Mouse (Mus musculus) midbrain, embryonic 16.5 days (tissue): ENCODE results near the gene H2al1e. TPM values are rescaled to one million over a fixed set of nuclear protein-coding genes. Genes with fewer than 3 reads are reported as not detected.

Experiments used
- ATAC-seq: fragments of 200-750 bp; cut with Nextera tagmentation; 2 replicates; pipeline ENCODE4 v1.8.0; 2017; ENCODE audit warnings: moderate TSS enrichment
- H3K27ac ChIP-seq: fragments of 300-500 bp; sonication (generic); 2 replicates; pipeline ENCODE4 v1.5.1; 2014; ENCODE audit warnings: mild to moderate bottlenecking, low read length, mixed read lengths
- H3K27me3 ChIP-seq: fragments of 300-500 bp; sonication (generic); 2 replicates; pipeline ENCODE4 v1.6.1; 2014; ENCODE audit warnings: low read depth, low read length, mixed read lengths; ENCODE audit not compliant: control insufficient read depth, insufficient read depth
- H3K36me3 ChIP-seq: fragments of 300-500 bp; sonication (generic); 2 replicates; pipeline ENCODE4 v1.6.1; 2014; ENCODE audit warnings: mild to moderate bottlenecking, low read length, moderate library complexity, mixed read lengths; ENCODE audit not compliant: control insufficient read depth, insufficient read depth
- H3K4me1 ChIP-seq: fragments of 300-500 bp; sonication (generic); 2 replicates; pipeline ENCODE4 v1.6.1; 2014; ENCODE audit warnings: mild to moderate bottlenecking, low read length, mixed read lengths; ENCODE audit not compliant: control insufficient read depth, insufficient read depth
- H3K4me2 ChIP-seq: fragments of 300-500 bp; sonication (generic); 2 replicates; pipeline ENCODE4 v1.6.1; 2014; ENCODE audit warnings: mild to moderate bottlenecking, low read length, mixed read lengths
- H3K4me3 ChIP-seq: fragments of 300-500 bp; sonication (generic); 2 replicates; pipeline ENCODE4 v1.5.1; 2014; ENCODE audit warnings: low read depth, mild to moderate bottlenecking, low read length, moderate library complexity, mixed read lengths
- H3K9ac ChIP-seq: fragments of 300-500 bp; sonication (generic); 2 replicates; pipeline ENCODE4 v1.6.1; 2014; ENCODE audit warnings: low read depth, low read length, mixed read lengths
- H3K9me3 ChIP-seq: fragments of 300-500 bp; sonication (generic); replicated peaks from 2 replicates; pipeline ENCODE4 v1.6.1; 2014; ENCODE audit warnings: mild to moderate bottlenecking, low read length, mixed read lengths; ENCODE audit not compliant: control insufficient read depth, poor library complexity, severe bottlenecking
- WGBS: fragments of 180-500 bp; shearing (Covaris S2); extraction: QIAGEN DNeasy Blood & Tissue Kit; methylation state at CpG from one replicate; pipeline ENCODE4 v1.1.7; 2014; 5-methylcytosine and 5-hydroxymethylcytosine counted together
- polyA plus RNA-seq: library from polyadenylated mRNA; unstranded; fragments of >200 nt; fragmentation: Nextera tagmentation; extraction: Ambion mirVana; gene quantifications from 2 replicates; pipeline ENCODE4 v1.2.1, GENCODE M21; 2015

H2al1e gene
- polyA plus RNA-seq, 1 experiment from 2014 or later = not detected

GRCm38 (mm10) chrX:11345762-11346161 lies 34.0 kb downstream of the H2al1e start:
- H3K27ac ChIP-seq = no peak overlapping the region; the same call in 1 of the 2 replicates
- no peaks in the 10 kb centered on the region for H3K36me3 ChIP-seq
- H3K4me1 ChIP-seq = no peaks in the 10 kb centered on the region
- ATAC-seq = no peak
- H3K4me2 ChIP-seq = no peak overlapping the region
- WGBS = 52% methylated on average over 9 of the region's 9 CpGs
- H3K9me3 ChIP-seq = no peaks in the 10 kb centered on the region
- no peak overlapping the region for H3K4me3 ChIP-seq
- H3K9ac ChIP-seq = no peak overlapping the region
- no peaks in the 10 kb centered on the region for H3K27me3 ChIP-seq

GRCm38 (mm10) chrX:11346756-11347155 lies 35.0 kb downstream of the H2al1e start:
- WGBS = 91% methylated on average over 3 of the region's 3 CpGs
- no peak overlapping the region for H3K4me2 ChIP-seq
- H3K27ac ChIP-seq = no peak overlapping the region
- no peaks in the 10 kb centered on the region for H3K36me3 ChIP-seq
- no peaks in the 10 kb centered on the region for H3K4me1 ChIP-seq
- no peaks in the 10 kb centered on the region for H3K27me3 ChIP-seq
- no peaks in the 10 kb centered on the region for H3K9me3 ChIP-seq
- ATAC-seq = no peak
- H3K4me3 ChIP-seq = no peak overlapping the region
- no peak overlapping the region for H3K9ac ChIP-seq

DNA sequence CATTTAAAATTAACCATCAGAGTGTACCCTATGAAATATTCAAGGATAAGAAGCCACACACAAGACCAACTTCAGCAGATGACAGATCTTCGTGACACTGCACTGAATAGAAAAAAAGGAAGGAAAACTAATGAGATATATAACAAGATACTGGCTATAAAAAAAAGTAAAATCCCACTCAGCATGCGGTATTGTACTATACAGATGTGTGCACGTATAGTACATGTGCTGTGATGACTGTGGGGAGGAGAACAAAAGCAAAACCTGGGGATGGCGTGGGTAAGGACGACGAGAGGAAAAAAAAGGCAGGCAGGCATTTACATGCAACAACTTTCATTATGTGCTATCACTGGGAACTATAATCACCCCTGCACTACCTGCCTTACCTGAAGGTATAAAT lies 49.1 kb downstream of the H2al1e start:
- Histone ChIP-seq H3K9me3 (no peaks in the 10 kb centered on the region), H3K27me3 (no peaks in the 10 kb centered on the region), H3K9ac (no peak overlapping the region), H3K36me3 (no peaks in the 10 kb centered on the region), H3K4me1 (no peaks in the 10 kb centered on the region; the same call in 1 of the 2 replicates), H3K4me3 (no peak overlapping the region), H3K27ac (no peak overlapping the region), H3K4me2 (no peak overlapping the region)
- ATAC-seq = no peak
- WGBS = 77% methylated on average over 6 of the region's 6 CpGs

GRCm38 (mm10) chrX:11361261-11361660 lies 49.5 kb downstream of the H2al1e start:
- H3K4me1 ChIP-seq = no peaks in the 10 kb centered on the region; the same call in 1 of the 2 replicates
- no peak overlapping the region for H3K4me2 ChIP-seq
- H3K36me3 ChIP-seq = no peaks in the 10 kb centered on the region
- WGBS = 95% methylated on average over 2 of the region's 2 CpGs
- ATAC-seq = no peak
- H3K9ac ChIP-seq = no peak overlapping the region
- H3K27me3 ChIP-seq = no peaks in the 10 kb centered on the region
- no peak overlapping the region for H3K27ac ChIP-seq
- H3K4me3 ChIP-seq = no peak overlapping the region
- no peaks in the 10 kb centered on the region for H3K9me3 ChIP-seq

Other genes starting within 250 kb of the H2al1e start
- gene H2al1a, start 12.7 kb upstream of the H2al1e start, polyA plus RNA-seq = not detected in 2 replicates
- not detected in 2 replicates for gene H2al1b, start 9.5 kb upstream of the H2al1e start, polyA plus RNA-seq
- gene H2al1c, start 6.3 kb upstream of the H2al1e start, polyA plus RNA-seq = not detected in 2 replicates
- not detected in 2 replicates for gene H2al1d, start 3.1 kb upstream of the H2al1e start, polyA plus RNA-seq
- not detected in 2 replicates for gene H2al1f, start 3.2 kb downstream of the H2al1e start, polyA plus RNA-seq
- gene H2al1g, start 6.3 kb downstream of the H2al1e start, polyA plus RNA-seq = not detected in 2 replicates
- not detected in 2 replicates for gene H2al1h, start 9.6 kb downstream of the H2al1e start, polyA plus RNA-seq
- not detected in 2 replicates for gene H2al1i, start 12.7 kb downstream of the H2al1e start, polyA plus RNA-seq
- not detected in 2 replicates for gene H2al1j, start 15.9 kb downstream of the H2al1e start, polyA plus RNA-seq